Mouse (Mus musculus) B cell, adult 67 days (primary cell): ENCODE results near the gene Klrc3. TPM values are rescaled to one million over a fixed set of nuclear protein-coding genes. Genes with fewer than 3 reads are reported as not detected.

Experiments
- total RNA-seq, 2 experiments: library from RNA; stranded (reverse); gene quantifications; 4 replicates each; pipeline ENCODE4 v1.2.4; 2023

Gene Klrc3
- not detected for total RNA-seq

GRCm38 (mm10) chr6:129643237-129643636 lies at the start of gene Klrc3:
TSS of gene Klrc3 (minus strand) at chr6:129643337.

GRCm38 (mm10) chr6:129678873-129679272 lies 35.7 kb upstream of the Klrc3 start, which contains the start of gene Klrc1:
TSS of gene Klrc1 (minus strand) at chr6:129678973.

GRCm38 (mm10) chr6:129660589-129660988 lies 17.5 kb upstream of the Klrc3 start, which contains the start of gene Klrc2:
TSS of gene Klrc2 (minus strand) at chr6:129660689.

GRCm38 (mm10) chr6:129623735-129624134 lies 19.4 kb downstream of the Klrc3 start, which contains the start of gene Klrk1:
TSS of gene Klrk1 (minus strand) at chr6:129623864.

GRCm38 (mm10) chr6:129591508-129591907 lies 51.6 kb downstream of the Klrc3 start, which contains the start of gene Klrd1:
TSS of gene Klrd1 (plus strand) at chr6:129591782.

Other genes starting within 250 kb of the Klrc3 start
- gene Clec1b, start 246.0 kb downstream of the Klrc3 start, total RNA-seq: 1 to 10 TPM in 1 of 2 experiments, not detected in 1; 1.5 TPM
- under 1 TPM in 1 of 2 experiments, not detected in 1; 0.35 TPM for gene Clec9a, start 234.5 kb downstream of the Klrc3 start, total RNA-seq
- not detected for gene Clec1a, start 191.3 kb downstream of the Klrc3 start, total RNA-seq
- not detected for gene Olr1, start 136.2 kb downstream of the Klrc3 start, total RNA-seq
- not detected for gene Tmem52b, start 130.8 kb downstream of the Klrc3 start, total RNA-seq
- 10 to 100 TPM in 1 of 2 experiments, 1 to 10 TPM in 1; 6.4 to 10.6 TPM for gene Gabarapl1, start 110.2 kb downstream of the Klrc3 start, total RNA-seq
- gene Klre1, start 65.4 kb downstream of the Klrc3 start, total RNA-seq: 1 to 10 TPM in 1 of 2 experiments, under 1 TPM in 1; 0.80 to 1.8 TPM
- gene Klrd1, start 51.6 kb downstream of the Klrc3 start, total RNA-seq: 1 to 10 TPM; 1.6 to 1.7 TPM
- gene Klrk1, start 19.5 kb downstream of the Klrc3 start, total RNA-seq: 1 to 10 TPM in 1 of 2 experiments, under 1 TPM in 1; 0.56 to 1.5 TPM
- gene Klrc2, start 17.4 kb upstream of the Klrc3 start, total RNA-seq: 1 to 10 TPM in 1 of 2 experiments, under 1 TPM in 1; 0.87 to 1.6 TPM
- 1 to 10 TPM in 1 of 2 experiments, under 1 TPM in 1; 0.70 to 1.3 TPM for gene Klrc1, start 35.6 kb upstream of the Klrc3 start, total RNA-seq
- not detected for gene Klri1, start 73.8 kb upstream of the Klrc3 start, total RNA-seq
- under 1 TPM in 1 of 2 experiments, not detected in 1; 0.44 TPM for gene Klri2, start 97.1 kb upstream of the Klrc3 start, total RNA-seq
- gene Gm156, start 140.9 kb upstream of the Klrc3 start, total RNA-seq: not detected
- gene Gm17631, start 219.3 kb upstream of the Klrc3 start, total RNA-seq: not detected
- gene Klra17, start 233.3 kb upstream of the Klrc3 start, total RNA-seq: not detected